Mouse (Mus musculus): Measurements from ENCODE around the gene Dnmt1. TPM values are rescaled to one million over a fixed set of nuclear protein-coding genes. Genes with fewer than 3 reads are reported as not detected.
A peak's percentile ranks its signal among the peaks of the same experiment; 100 is the strongest.

The Dnmt1 gene
- polyA plus RNA-seq, 1 experiment from 2014 or later: 178 TPM

- H3K4me1 ChIP-seq: peaks cover 69% of the 10 kb centered on the region
- peak overlapping the region; percentile 38 for H3K4me3 ChIP-seq
- H3K9me3 ChIP-seq (replicated peaks): no peaks in the 10 kb centered on the region
- H3K27ac ChIP-seq: peak overlapping the region; percentile 87
- H3K36me3 ChIP-seq: peaks cover 35% of the 10 kb centered on the region
- WGBS: 77% methylated on average over 4 of the region's 4 CpGs
- H3K27me3 ChIP-seq (ENCODE audit: low read depth, poor library complexity, severe bottlenecking): no peaks in the 10 kb centered on the region
- DNase-seq (ENCODE audit: low spot score): no peak
Observed at GRCm38 (mm10) chr9:20973001-20973681, 13.5 kb upstream of the Dnmt1 start.

- H3K27ac ChIP-seq: peak overlapping the region; percentile 87
- 33% methylated on average over 28 of the region's 28 CpGs for WGBS
- DNase-seq (ENCODE audit: low spot score): peak; percentile 62
- peaks cover 42% of the 10 kb centered on the region for H3K36me3 ChIP-seq
- H3K9me3 ChIP-seq (replicated peaks): no peaks in the 10 kb centered on the region
- H3K4me3 ChIP-seq: peak overlapping the region; percentile 38
- H3K27me3 ChIP-seq (ENCODE audit: low read depth, poor library complexity, severe bottlenecking): no peaks in the 10 kb centered on the region
- H3K4me1 ChIP-seq: peaks cover 62% of the 10 kb centered on the region
Observed at GRCm38 (mm10) chr9:20972141-20972992, 12.7 kb upstream of the Dnmt1 start.

GRCm38 (mm10) chr9:20971751-20972140 is 12.1 kb upstream of the Dnmt1 start:
- DNase-seq (ENCODE audit: low spot score): peak; percentile 54
- 62% methylated on average over 7 of the region's 7 CpGs for WGBS
- H3K4me1 ChIP-seq: peaks cover 56% of the 10 kb centered on the region

GRCm38 (mm10) chr9:20966747-20967146 is 7.1 kb upstream of the Dnmt1 start:
- Histone ChIP-seq H3K36me3 (peaks cover 75% of the 10 kb centered on the region), H3K4me1 (peaks cover 12% of the 10 kb centered on the region), H3K4me3 (no peak overlapping the region), H3K9me3 (replicated peaks) (no peaks in the 10 kb centered on the region), H3K27ac (no peak overlapping the region), H3K27me3 (ENCODE audit: low read depth, poor library complexity, severe bottlenecking) (no peaks in the 10 kb centered on the region)
- WGBS: 86% methylated on average over 5 of the region's 5 CpGs
- no peak for DNase-seq (ENCODE audit: low spot score)

More at GRCm38 (mm10) chr9:20971751-20972140, 12.1 kb upstream of the Dnmt1 start:
- Histone ChIP-seq H3K36me3 (peaks cover 49% of the 10 kb centered on the region), H3K9me3 (replicated peaks) (no peaks in the 10 kb centered on the region), H3K27me3 (ENCODE audit: low read depth, poor library complexity, severe bottlenecking) (no peaks in the 10 kb centered on the region), H3K27ac (peak overlapping the region; percentile 87), H3K4me3 (peak overlapping the region; percentile 38)

- Histone ChIP-seq H3K36me3 (peaks cover 70% of the 10 kb centered on the region), H3K27ac (no peak overlapping the region), H3K9me3 (replicated peaks) (no peaks in the 10 kb centered on the region), H3K27me3 (ENCODE audit: low read depth, poor library complexity, severe bottlenecking) (no peaks in the 10 kb centered on the region), H3K4me3 (no peak overlapping the region), H3K4me1 (peaks cover 4% of the 10 kb centered on the region)
- DNase-seq (ENCODE audit: low spot score): no peak
- 92% methylated on average over 3 of the region's 3 CpGs for WGBS
Observed at GRCm38 (mm10) chr9:20966008-20966407, 6.3 kb upstream of the Dnmt1 start.

GRCm38 (mm10) chr9:20965606-20966005 is 5.9 kb upstream of the Dnmt1 start:
- WGBS: 86% methylated on average over 4 of the region's 4 CpGs
- no peak overlapping the region for H3K27ac ChIP-seq
- no peaks in the 10 kb centered on the region for H3K9me3 ChIP-seq (replicated peaks)
- peaks cover 4% of the 10 kb centered on the region; the same call in 1 of the 2 replicates for H3K4me1 ChIP-seq
- no peaks in the 10 kb centered on the region for H3K27me3 ChIP-seq (ENCODE audit: low read depth, poor library complexity, severe bottlenecking)
- no peak for DNase-seq (ENCODE audit: low spot score)
- peaks cover 66% of the 10 kb centered on the region for H3K36me3 ChIP-seq
- H3K4me3 ChIP-seq: no peak overlapping the region

- H3K27ac ChIP-seq: no peak overlapping the region
- no peak overlapping the region for H3K4me3 ChIP-seq
- no peaks in the 10 kb centered on the region for H3K4me1 ChIP-seq
- no peak for DNase-seq (ENCODE audit: low spot score)
- H3K36me3 ChIP-seq: peaks cover 29% of the 10 kb centered on the region
- no peaks in the 10 kb centered on the region for H3K27me3 ChIP-seq (ENCODE audit: low read depth, poor library complexity, severe bottlenecking)
- no peaks in the 10 kb centered on the region for H3K9me3 ChIP-seq (replicated peaks)
- WGBS: 83% methylated on average over 9 of the region's 9 CpGs
Observed at GRCm38 (mm10) chr9:20961557-20961956, 1.9 kb upstream of the Dnmt1 start.

GRCm38 (mm10) chr9:20956989-20957388 is 2.7 kb downstream of the Dnmt1 start:
- peaks cover 6% of the 10 kb centered on the region; the same call in 1 of the 2 replicates for H3K4me1 ChIP-seq
- WGBS: 86% methylated on average over 3 of the region's 3 CpGs
- no peaks in the 10 kb centered on the region for H3K27me3 ChIP-seq (ENCODE audit: low read depth, poor library complexity, severe bottlenecking)
- no peaks in the 10 kb centered on the region for H3K36me3 ChIP-seq
- no peaks in the 10 kb centered on the region for H3K9me3 ChIP-seq (replicated peaks)
- no peak overlapping the region for H3K27ac ChIP-seq
- DNase-seq (ENCODE audit: low spot score): no peak
- H3K4me3 ChIP-seq: no peak overlapping the region

GRCm38 (mm10) chr9:20952520-20953227 is 7.0 kb downstream of the Dnmt1 start:
- H3K27me3 ChIP-seq (ENCODE audit: low read depth, poor library complexity, severe bottlenecking): no peaks in the 10 kb centered on the region
- H3K9me3 ChIP-seq (replicated peaks): no peaks in the 10 kb centered on the region
- peaks cover 35% of the 10 kb centered on the region for H3K4me1 ChIP-seq
- H3K4me3 ChIP-seq: peak overlapping the region; percentile 64
- peak overlapping the region; percentile 93 for H3K27ac ChIP-seq
- WGBS: under 1% methylated on average over 51 of the region's 51 CpGs
- peaks cover 21% of the 10 kb centered on the region for H3K36me3 ChIP-seq
- peak; percentile 99 for DNase-seq (ENCODE audit: low spot score)

GRCm38 (mm10) chr9:20951966-20952519 is 7.6 kb downstream of the Dnmt1 start:
- H3K27ac ChIP-seq: peak overlapping the region; percentile 93
- H3K36me3 ChIP-seq: peaks cover 27% of the 10 kb centered on the region
- no peaks in the 10 kb centered on the region for H3K27me3 ChIP-seq (ENCODE audit: low read depth, poor library complexity, severe bottlenecking)
- no peaks in the 10 kb centered on the region for H3K9me3 ChIP-seq (replicated peaks)
- peaks cover 40% of the 10 kb centered on the region for H3K4me1 ChIP-seq
- DNase-seq (ENCODE audit: low spot score): no peak
- H3K4me3 ChIP-seq: peak overlapping the region; percentile 64
- under 1% methylated on average over 17 of the region's 17 CpGs for WGBS

- 28% methylated on average over 14 of the region's 14 CpGs for WGBS
Observed at GRCm38 (mm10) chr9:20951441-20951840, 8.2 kb downstream of the Dnmt1 start.

GRCm38 (mm10) chr9:20950419-20950818 is 9.3 kb downstream of the Dnmt1 start:
- peaks cover 43% of the 10 kb centered on the region for H3K4me1 ChIP-seq
- H3K4me3 ChIP-seq: peak overlapping the region; percentile 64; the same call in 1 of the 2 replicates
- H3K27ac ChIP-seq: no peak overlapping the region
- H3K27me3 ChIP-seq (ENCODE audit: low read depth, poor library complexity, severe bottlenecking): no peaks in the 10 kb centered on the region
- no peaks in the 10 kb centered on the region for H3K9me3 ChIP-seq (replicated peaks)
- H3K36me3 ChIP-seq: peaks cover 43% of the 10 kb centered on the region
- no peak for DNase-seq (ENCODE audit: low spot score)

More at GRCm38 (mm10) chr9:20951441-20951840, 8.2 kb downstream of the Dnmt1 start:
- H3K27me3 ChIP-seq (ENCODE audit: low read depth, poor library complexity, severe bottlenecking): no peaks in the 10 kb centered on the region
- H3K36me3 ChIP-seq: peaks cover 33% of the 10 kb centered on the region
- peak overlapping the region; percentile 64 for H3K4me3 ChIP-seq
- peak; percentile 49 for DNase-seq (ENCODE audit: low spot score)
- peaks cover 40% of the 10 kb centered on the region for H3K4me1 ChIP-seq
- H3K27ac ChIP-seq: peak overlapping the region; percentile 93
- no peaks in the 10 kb centered on the region for H3K9me3 ChIP-seq (replicated peaks)

All from limb, embryonic 10.5 days (tissue).